Mouse (Mus musculus) neutrophil, adult 65 days (primary cell): Measurements from ENCODE around the gene Slc6a12. TPM values are rescaled to one million over a fixed set of nuclear protein-coding genes. Genes with fewer than 3 reads are reported as not detected.

ENCODE experiments used
- total RNA-seq: library from RNA; stranded (reverse); gene quantifications from 2 replicates; pipeline ENCODE4 v1.2.4, GENCODE M21; 2023

The Slc6a12 gene
- 34.3 and 36.4 TPM in 2 replicates for total RNA-seq

DNA sequence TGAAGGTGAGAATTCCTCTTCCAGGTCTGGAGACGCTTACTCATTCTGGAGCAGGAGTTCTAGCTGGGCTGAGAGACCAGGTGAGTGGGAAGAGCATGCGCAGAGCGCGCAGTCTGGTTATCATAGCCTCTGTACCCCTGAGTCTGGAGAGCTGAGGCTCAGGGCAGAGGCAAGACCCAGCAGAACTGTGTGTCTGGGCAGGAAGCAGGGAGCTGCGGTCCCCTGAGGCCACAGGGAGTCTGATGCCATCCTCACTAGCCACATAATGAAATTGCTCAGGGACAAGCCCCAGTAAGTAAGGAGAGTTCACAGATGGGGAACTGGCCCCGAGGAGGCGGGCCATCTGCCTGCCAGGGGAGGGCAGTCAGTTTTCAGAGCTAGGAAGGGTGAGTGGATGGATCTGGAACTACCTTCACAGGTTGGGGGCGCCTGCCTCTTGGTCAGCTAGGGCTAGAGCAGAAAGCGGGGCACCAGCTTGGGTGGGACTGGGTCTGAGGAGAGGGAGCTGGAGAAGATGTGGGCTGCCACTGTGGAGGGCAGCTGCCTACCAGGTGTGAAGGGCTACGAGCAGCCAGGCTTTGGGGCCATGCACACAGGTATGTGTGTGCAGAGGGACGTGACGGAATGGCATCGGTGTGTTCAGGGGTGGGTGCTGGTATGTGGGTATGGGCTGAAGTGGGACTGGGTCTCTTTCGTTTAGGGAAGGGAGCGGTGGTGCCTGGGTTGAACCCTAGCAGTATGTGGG lies at the start of gene Slc6a12:
Gene Slc6a12, plus strand, starts transcription at position 51 of the 745 bp plus-strand sequence.

DNA sequence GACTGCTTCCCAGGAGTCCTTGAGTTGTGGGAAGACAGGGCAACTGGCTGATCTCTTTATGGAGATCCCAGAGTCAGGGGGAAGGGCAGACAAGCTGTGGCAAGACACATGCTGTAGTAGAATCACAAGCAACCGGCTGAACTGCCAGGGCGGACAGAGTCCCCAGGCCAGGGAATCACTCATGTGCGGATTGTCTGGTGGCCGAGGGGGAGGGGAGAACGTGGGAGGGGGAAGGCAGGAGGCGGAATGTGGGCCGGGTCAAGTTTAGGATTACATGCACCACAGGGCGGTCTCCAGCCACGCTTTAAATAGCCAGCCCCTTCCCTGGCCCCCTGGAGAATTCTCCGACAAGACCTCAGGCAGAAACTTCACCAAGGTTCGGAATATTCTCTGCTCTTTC lies 42.9 kb upstream of the Slc6a12 start, which contains the start of gene Slc6a13:
Gene Slc6a13, plus strand, starts transcription at position 274 of the 400 bp plus-strand sequence.

Other genes starting within 250 kb of the Slc6a12 start
- 5.1 and 8.9 TPM in 2 replicates for gene Mical3, start 212.1 kb upstream of the Slc6a12 start, total RNA-seq
- gene Pex26, start 159.4 kb upstream of the Slc6a12 start, total RNA-seq, result 1.8 and 4.5 TPM in 2 replicates
- gene Tuba8, start 132.4 kb upstream of the Slc6a12 start, total RNA-seq, result 7.2 and 8.9 TPM in 2 replicates
- gene Usp18, start 97.2 kb upstream of the Slc6a12 start, total RNA-seq, result 3.9 and 6.5 TPM in 2 replicates
- gene Slc6a13, start 42.8 kb upstream of the Slc6a12 start, total RNA-seq, result 2.0 and 3.2 TPM in 2 replicates
- gene Iqsec3, start 130.6 kb downstream of the Slc6a12 start, total RNA-seq, result not detected in 2 replicates